Mouse (Mus musculus): ENCODE results near the gene E130218I03Rik.

E130218I03Rik gene

GRCm38 (mm10) chr4:134243516-134244250 lies at the start of gene E130218I03Rik:
E130218I03Rik (plus strand) TSS chr4:134243662.
- DNase-seq (ENCODE audit: low spot score) = no peak

DNA sequence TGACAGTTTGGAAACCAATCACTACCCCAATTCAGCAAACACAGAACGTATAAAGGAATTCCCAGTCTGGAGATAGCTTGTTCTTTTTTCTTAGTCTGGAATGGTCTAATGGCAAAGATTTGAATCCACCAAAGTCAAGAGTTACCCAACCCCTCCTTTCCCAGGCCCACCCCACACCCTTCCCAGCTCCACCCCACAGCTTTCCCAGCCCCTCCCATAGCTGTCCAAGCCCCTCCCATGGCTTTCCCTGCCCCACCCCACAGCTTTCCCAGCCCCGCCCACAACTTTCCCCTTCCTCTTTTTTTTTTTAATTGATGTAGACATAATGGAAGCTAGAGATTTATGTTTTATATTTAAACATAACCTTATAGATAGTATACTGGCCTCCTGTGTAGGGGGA lies 44.1 kb upstream of the E130218I03Rik start:
- DNase-seq (ENCODE audit: low spot score) = no peak

DNA sequence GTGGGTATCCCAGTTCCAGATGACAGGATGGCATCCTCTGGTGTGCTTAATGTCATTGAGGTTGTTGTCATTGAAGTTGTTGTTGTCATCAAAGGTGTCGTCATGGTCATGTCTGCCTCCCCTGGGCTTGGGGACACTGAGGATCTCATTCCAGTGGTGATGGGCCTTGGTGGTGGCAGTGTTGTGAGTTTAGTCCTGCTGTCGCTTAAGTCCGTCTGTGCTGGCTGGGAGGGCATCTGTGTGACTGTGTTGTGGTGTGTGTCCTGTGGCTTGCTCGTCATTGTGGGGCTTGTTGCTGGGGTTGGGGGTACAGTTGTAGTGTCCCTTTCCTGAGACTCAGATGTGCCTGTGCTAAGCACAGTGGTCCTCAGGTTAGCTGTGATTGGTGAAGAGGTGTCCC lies 40.6 kb upstream of the E130218I03Rik start, which contains the start of gene Gm7534:
Gene Gm7534, minus strand, starts transcription at position 101 of the 400 bp plus-strand sequence.
- DNase-seq (ENCODE audit: low spot score) = no peak

DNA sequence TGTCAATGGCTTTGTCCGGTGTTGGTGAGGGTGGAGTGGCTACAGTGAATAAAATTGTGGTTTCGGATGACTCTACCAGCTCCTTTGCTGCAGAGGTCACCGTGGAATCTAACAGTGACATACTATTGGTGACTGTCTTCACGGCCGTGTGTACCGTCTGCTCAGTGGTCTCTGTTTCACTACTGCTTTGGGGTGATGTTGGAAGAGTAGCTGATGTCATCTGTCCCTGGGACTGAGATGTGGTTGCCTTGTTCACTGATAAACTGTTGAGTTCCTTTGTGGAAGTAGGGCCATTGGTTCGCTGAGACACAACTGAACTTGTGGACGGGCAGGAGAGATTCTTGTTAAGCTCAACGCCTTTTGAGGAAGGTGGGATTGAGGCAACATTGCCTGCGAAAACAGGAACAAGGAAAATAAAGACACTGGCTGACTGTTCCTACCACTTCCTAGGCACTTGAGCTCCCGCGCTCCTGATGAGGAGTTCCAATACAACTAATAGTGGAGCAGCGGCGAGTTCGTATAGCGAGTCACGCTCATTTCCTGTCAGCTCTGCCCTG lies 40.0 kb upstream of the E130218I03Rik start:
- no peak for DNase-seq (ENCODE audit: low spot score)

GRCm38 (mm10) chr4:134206488-134207053 lies 36.9 kb upstream of the E130218I03Rik start:
- DNase-seq (ENCODE audit: low spot score) = no peak

DNA sequence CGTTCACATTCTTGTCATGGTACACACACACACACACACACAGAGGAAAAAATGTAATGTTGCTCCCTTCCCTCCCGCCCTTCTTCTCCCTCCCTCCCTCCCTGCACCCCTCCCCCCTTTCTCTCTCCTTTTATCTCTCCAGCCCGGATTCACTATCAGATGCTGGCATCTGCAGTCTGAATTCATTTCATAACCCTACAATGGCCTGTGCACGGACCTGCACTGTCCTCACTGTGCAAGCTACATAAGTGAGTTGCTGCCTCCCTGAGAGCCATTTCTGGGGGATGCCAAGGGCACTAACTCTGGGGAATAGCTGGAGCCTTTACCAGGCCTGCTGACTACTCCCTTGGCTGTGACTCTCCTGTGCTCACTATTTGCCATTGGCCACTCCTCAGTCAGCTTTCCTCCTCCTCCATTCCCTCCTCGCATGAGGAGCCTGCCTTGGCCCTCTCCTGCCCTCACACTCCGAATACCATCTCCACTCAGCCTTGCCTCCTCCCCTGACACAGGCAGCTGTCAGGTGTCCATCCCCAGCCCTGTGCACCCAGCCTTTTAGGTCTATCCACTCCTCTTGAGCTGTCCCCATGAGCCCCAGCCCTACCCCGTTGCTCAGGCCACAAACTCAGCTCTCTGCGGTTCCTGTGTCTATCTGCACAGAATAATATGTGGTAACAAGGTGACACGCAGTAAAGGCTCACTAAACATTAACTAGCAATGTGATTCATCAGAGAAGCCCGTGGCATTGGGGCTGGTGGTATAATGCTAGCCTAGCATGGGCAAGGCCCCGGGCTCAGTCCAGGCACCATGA lies 20.5 kb upstream of the E130218I03Rik start:
- no peak for DNase-seq (ENCODE audit: low spot score)

GRCm38 (mm10) chr4:134227194-134227593 lies 16.3 kb upstream of the E130218I03Rik start, which contains the start of gene Catsper4:
Catsper4 (minus strand) TSS chr4:134227383.
- DNase-seq (ENCODE audit: low spot score) = no peak

GRCm38 (mm10) chr4:134230431-134230830 lies 13.0 kb upstream of the E130218I03Rik start:
- DNase-seq (ENCODE audit: low spot score) = no peak

- DNase-seq (ENCODE audit: low spot score) = no peak
Observed at GRCm38 (mm10) chr4:134234876-134235275, 8.6 kb upstream of the E130218I03Rik start.

GRCm38 (mm10) chr4:134237582-134238278 lies 5.7 kb upstream of the E130218I03Rik start:
- DNase-seq (ENCODE audit: low spot score) = no peak

DNA sequence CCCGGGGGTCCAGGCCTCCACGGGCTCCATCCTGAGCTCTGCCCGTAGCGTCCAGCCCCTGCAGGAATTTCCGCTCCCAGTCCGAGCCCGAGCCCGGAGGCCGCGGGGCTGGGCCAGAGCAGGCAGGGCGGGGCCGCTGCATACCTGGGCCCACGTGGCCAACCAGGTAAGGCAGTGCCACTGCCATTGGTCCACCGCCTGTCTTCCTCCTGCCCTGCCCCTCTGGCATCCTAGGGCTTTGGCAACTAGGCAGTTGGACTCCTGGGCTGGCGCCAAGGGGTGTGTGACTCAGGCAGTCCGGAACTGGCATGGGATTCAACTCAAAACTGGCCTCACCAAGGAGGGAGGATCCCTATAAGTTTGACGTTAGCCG lies 5.2 kb upstream of the E130218I03Rik start, which contains the start of gene Cnksr1:
Gene Cnksr1, minus strand, starts transcription at position 121 of the 373 bp plus-strand sequence.
- DNase-seq (ENCODE audit: low spot score) = peak; percentile 81

DNA sequence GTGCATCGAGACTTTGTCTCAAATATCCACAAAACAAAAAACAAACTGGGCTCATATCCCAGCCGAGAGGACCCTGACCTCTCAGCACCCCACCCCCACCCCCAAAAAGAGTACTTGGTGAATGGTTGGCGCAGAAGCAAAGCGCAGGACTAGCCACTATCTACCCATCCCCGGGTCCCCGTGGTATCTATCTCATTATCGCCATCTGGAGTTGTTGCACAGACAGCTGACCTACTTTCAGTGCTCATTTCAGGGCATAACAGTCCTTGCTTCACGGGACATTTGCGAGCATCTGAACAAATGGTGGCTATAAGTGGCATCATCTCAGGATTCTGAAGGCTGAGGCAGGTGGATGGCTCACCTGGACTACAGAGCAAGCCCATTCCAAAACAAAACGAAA lies 4.8 kb upstream of the E130218I03Rik start:
- no peak for DNase-seq (ENCODE audit: low spot score)

DNA sequence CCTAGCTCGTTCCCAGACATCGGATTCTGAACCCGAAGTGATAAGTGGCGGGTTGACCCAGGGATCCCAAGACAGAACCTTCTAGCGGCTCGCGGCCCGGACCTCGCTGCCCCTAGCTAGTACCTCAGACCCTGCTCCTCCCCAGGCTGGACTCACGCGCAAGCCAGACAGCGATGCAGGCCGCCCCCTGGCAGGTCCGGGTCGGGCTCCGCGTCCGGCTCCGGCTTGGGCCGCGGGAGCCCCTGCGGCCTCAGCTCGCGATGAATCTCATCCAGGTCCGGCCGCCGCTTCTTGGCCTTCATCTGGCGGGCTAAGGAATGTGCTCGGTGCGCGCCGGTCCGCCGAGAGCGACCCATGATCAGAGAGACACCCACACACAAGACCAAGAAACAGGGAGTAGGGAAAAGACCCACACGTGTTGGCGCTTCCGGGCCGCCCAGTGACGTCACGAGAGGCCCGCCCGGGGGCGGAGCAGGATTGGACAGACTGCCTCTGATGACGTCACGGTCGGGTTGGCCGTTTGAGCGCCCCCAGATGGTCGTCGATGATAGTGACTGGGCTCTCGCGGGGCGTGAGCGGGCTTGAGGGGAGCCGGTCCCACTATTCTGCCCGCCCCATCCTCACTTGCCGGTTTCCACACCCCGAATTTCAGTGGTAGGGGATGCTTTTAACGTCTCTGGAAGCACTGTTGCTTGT lies 1.8 kb downstream of the E130218I03Rik start, which contains the start of gene Zfp593:
Gene Zfp593, minus strand, starts transcription at position 445 of the 696 bp plus-strand sequence.
- peak; percentile 94 for DNase-seq (ENCODE audit: low spot score)

DNA sequence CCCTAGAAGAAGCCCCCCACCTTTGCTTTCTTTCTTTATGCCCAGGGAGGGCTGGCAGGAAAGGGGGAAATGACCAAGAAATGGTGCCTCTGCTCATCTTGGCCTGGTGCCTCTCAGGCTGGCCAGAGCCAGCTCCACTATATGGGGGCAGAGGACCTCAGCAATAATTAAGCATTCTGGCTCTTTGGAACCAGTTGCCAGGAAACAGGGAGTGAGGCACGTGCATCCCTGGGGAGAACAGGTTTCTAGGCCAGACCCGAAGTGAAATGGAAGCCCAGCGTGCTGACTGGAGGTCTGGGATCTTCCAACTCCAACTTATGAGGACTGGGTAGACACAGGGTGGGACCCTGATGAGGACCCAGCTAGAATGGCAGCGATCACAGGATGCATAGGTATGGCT lies 2.8 kb downstream of the E130218I03Rik start:
- no peak for DNase-seq (ENCODE audit: low spot score)

DNA sequence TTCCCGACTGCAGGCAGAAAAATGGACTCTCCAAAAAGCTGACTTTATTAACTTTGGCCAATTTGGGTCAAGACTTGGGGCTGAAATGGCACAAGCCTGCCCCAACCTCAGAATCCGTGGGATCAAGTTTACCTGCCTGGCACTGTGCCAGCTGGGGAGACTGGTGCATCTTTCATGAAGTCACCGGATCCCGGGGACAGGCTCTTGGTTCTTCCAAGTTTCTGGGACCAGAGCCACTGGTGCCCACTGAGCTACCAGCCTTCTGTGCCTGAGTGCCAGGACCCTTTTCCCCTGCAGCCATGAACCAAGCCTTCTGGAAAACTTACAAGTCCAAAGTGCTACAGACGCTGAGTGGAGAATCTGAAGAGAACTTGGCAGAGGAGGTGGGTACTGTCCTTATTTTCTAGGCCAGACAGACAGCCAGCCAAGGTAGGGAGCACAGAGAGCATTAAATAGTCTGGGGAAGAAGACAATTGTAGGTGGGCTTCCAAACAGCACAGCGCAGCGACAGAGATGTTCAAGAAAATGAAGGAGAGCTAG lies 3.3 kb downstream of the E130218I03Rik start, which contains the start of gene Gm30191:
Gene Gm30191, plus strand, starts transcription at position 217 of the 540 bp plus-strand sequence.
- no peak for DNase-seq (ENCODE audit: low spot score)

DNA sequence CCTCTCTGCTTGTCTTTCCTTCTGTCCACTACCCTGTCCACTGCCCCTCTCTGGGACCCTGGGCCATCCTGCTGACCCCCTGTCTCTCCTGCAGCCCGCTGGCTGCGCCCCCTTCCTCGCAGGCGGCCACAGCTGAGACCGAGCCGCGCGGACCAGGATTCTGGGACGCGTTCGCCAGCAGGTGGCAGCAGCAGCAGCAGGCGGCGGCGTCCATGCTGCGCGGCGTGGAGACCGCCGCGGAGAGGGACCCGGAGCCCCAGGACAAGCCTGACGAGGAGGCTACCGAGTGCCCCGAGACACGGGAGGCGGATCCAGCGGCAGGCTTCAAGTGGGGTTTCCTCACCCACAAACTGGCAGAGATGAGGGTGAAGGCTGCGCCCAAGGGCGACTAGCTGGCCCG lies 6.2 kb downstream of the E130218I03Rik start:
- DNase-seq (ENCODE audit: low spot score) = peak; percentile 75

DNA sequence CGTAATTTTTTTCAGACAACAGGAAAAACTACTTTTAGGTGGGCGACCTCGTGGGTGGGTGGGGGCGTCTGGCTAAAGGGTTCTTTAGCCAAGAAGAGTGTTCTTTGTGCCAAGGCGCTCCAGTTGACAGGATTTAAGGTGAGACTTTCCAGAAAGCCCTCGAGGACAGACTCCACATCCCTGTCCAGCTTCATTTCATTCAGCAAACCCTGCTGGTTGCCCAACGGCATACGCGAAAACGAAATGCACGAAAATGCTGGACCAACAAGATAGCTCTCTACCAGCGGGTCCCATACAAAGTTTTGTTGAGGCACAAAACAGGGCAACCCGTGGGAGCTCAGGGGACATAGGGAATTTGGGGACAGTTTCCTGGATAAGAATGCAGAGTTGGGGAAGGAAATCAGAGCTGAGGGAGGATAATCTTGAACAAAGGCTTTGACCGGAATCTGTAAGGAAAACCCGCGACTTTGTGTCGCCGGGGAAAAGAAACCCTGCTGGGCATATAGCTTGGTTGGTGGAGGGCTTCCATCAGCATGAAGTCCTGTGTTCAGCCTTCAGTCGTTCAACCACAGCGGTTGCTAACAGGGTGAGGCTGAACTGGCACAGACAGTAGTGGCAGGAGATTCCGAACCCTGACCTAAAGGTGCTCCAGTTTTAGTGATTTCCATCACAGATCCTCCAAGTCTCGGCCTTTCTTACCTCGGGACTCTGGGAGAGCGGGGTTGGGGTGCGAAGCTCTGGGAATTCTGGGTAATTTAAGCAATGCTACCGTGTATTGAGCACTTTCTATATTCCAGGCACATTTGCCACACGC lies 6.9 kb downstream of the E130218I03Rik start:
- no peak for DNase-seq (ENCODE audit: low spot score)

DNA sequence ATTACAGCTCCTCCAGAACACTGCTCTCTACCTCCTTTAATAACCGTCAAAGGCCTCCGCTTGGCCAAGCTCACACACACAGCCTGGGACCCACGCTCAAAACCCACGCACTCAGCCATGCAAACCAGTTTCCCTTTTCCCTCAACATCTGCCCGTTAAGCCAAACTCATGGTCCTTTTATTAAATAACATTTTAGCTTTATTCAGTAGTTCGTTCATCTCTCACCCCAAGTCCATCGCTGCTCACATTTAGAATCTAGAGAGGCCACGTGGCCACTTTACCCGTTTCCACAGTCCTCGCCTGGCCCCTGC lies 7.4 kb downstream of the E130218I03Rik start:
- DNase-seq (ENCODE audit: low spot score) = no peak

- DNase-seq (ENCODE audit: low spot score) = no peak
Observed at GRCm38 (mm10) chr4:134251241-134252130, 8.0 kb downstream of the E130218I03Rik start.
